Mouse (Mus musculus): ENCODE results near the gene Rad9b. TPM values are rescaled to one million over a fixed set of nuclear protein-coding genes. Genes with fewer than 3 reads are reported as not detected.

Rad9b gene
- polyA plus RNA-seq, 1 experiment = not detected

GRCm38 (mm10) chr5:122377101-122377833 lies 23.2 kb upstream of the Rad9b start:
- H3K27ac ChIP-seq (ENCODE audit: insufficient read depth, low read depth, low read length) = no peak overlapping the region
- no peaks in the 10 kb centered on the region; the same call in 1 of the 2 replicates for H3K4me1 ChIP-seq (ENCODE audit: control insufficient read depth, insufficient read depth, low read length)
- H3K4me3 ChIP-seq (ENCODE audit: insufficient read depth, low read depth, low read length) = no peak overlapping the region
- WGBS = 92% methylated on average over 4 of the region's 4 CpGs
- no peak for TF ChIP-seq POLR2A (IDR thresholded peaks at IDR 0.05; ENCODE audit: insufficient read depth, low read depth, low read length)
- no peak for TF ChIP-seq CTCF (IDR thresholded peaks at IDR 0.05; ENCODE audit: insufficient read depth, low read depth, low read length)

GRCm38 (mm10) chr5:122372878-122373277 lies 18.8 kb upstream of the Rad9b start:
- Histone ChIP-seq H3K4me1 (ENCODE audit: control insufficient read depth, insufficient read depth, low read length) (peaks cover 2% of the 10 kb centered on the region; the same call in 1 of the 2 replicates), H3K27ac (ENCODE audit: insufficient read depth, low read depth, low read length) (no peak overlapping the region), H3K4me3 (ENCODE audit: insufficient read depth, low read depth, low read length) (peak overlapping the region; percentile 92)
- WGBS = 4% methylated on average over 5 of the region's 5 CpGs
- TF ChIP-seq CTCF (IDR thresholded peaks at IDR 0.05; ENCODE audit: insufficient read depth, low read depth, low read length) (no peak), POLR2A (IDR thresholded peaks at IDR 0.05; ENCODE audit: insufficient read depth, low read depth, low read length) (no peak)

- TF ChIP-seq POLR2A (IDR thresholded peaks at IDR 0.05; ENCODE audit: insufficient read depth, low read depth, low read length) = peak; percentile 57; the same call in 1 of the 2 replicates
- TF ChIP-seq CTCF (IDR thresholded peaks at IDR 0.05; ENCODE audit: insufficient read depth, low read depth, low read length) = no peak
- Histone ChIP-seq H3K4me3 (ENCODE audit: insufficient read depth, low read depth, low read length) (peak within 1 kb of the TSS; percentile 92), H3K4me1 (ENCODE audit: control insufficient read depth, insufficient read depth, low read length) (peaks cover 2% of the 10 kb centered on the region; the same call in 1 of the 2 replicates), H3K27ac (ENCODE audit: insufficient read depth, low read depth, low read length) (peak within 1 kb of the TSS; percentile 79)
- under 1% methylated on average over 53 of the region's 53 CpGs for WGBS
Observed at GRCm38 (mm10) chr5:122372192-122372769, 18.2 kb upstream of the Rad9b start, which contains the start of gene Fam216a. Gene Fam216a, minus strand, starts transcription at chr5:122372364.

GRCm38 (mm10) chr5:122371591-122372191 lies 17.7 kb upstream of the Rad9b start, which contains the start of gene Gpn3:
Gene Gpn3, plus strand, starts transcription at chr5:122371876.
- no peak for TF ChIP-seq CTCF (IDR thresholded peaks at IDR 0.05; ENCODE audit: insufficient read depth, low read depth, low read length)
- no peak for TF ChIP-seq POLR2A (IDR thresholded peaks at IDR 0.05; ENCODE audit: insufficient read depth, low read depth, low read length)
- H3K27ac ChIP-seq (ENCODE audit: insufficient read depth, low read depth, low read length) = peak within 1 kb of the TSS; percentile 79
- peaks cover 2% of the 10 kb centered on the region; the same call in 1 of the 2 replicates for H3K4me1 ChIP-seq (ENCODE audit: control insufficient read depth, insufficient read depth, low read length)
- under 1% methylated on average over 31 of the region's 46 CpGs for WGBS
- peak within 1 kb of the TSS; percentile 92 for H3K4me3 ChIP-seq (ENCODE audit: insufficient read depth, low read depth, low read length)

GRCm38 (mm10) chr5:122354492-122355067 lies 547 bp upstream of the Rad9b start:
- TF ChIP-seq POLR2A (IDR thresholded peaks at IDR 0.05; ENCODE audit: insufficient read depth, low read depth, low read length) = no peak
- TF ChIP-seq CTCF (IDR thresholded peaks at IDR 0.05; ENCODE audit: insufficient read depth, low read depth, low read length) = no peak
- Histone ChIP-seq H3K4me3 (ENCODE audit: insufficient read depth, low read depth, low read length) (peak overlapping the region; percentile 73), H3K4me1 (ENCODE audit: control insufficient read depth, insufficient read depth, low read length) (peaks cover 5% of the 10 kb centered on the region), H3K27ac (ENCODE audit: insufficient read depth, low read depth, low read length) (peak overlapping the region; percentile 63)
- under 1% methylated on average over 57 of the region's 57 CpGs for WGBS

- H3K27ac ChIP-seq (ENCODE audit: insufficient read depth, low read depth, low read length) = no peak overlapping the region
- TF ChIP-seq POLR2A (IDR thresholded peaks at IDR 0.05; ENCODE audit: insufficient read depth, low read depth, low read length) (no peak), CTCF (IDR thresholded peaks at IDR 0.05; ENCODE audit: insufficient read depth, low read depth, low read length) (no peak)
- WGBS = 68% methylated on average over 4 of the region's 4 CpGs
Observed at GRCm38 (mm10) chr5:122345777-122346176, 8.3 kb downstream of the Rad9b start.

GRCm38 (mm10) chr5:122344260-122344659 lies 9.8 kb downstream of the Rad9b start:
- no peak overlapping the region for H3K27ac ChIP-seq (ENCODE audit: insufficient read depth, low read depth, low read length)
- peak; percentile 43 for TF ChIP-seq CTCF (IDR thresholded peaks at IDR 0.05; ENCODE audit: insufficient read depth, low read depth, low read length)
- no peak for TF ChIP-seq POLR2A (IDR thresholded peaks at IDR 0.05; ENCODE audit: insufficient read depth, low read depth, low read length)
- no peak overlapping the region for H3K4me3 ChIP-seq (ENCODE audit: insufficient read depth, low read depth, low read length)
- 8% methylated on average over 5 of the region's 5 CpGs for WGBS
- no peaks in the 10 kb centered on the region for H3K4me1 ChIP-seq (ENCODE audit: control insufficient read depth, insufficient read depth, low read length)

More at GRCm38 (mm10) chr5:122345777-122346176, 8.3 kb downstream of the Rad9b start:
- no peaks in the 10 kb centered on the region for H3K4me1 ChIP-seq (ENCODE audit: control insufficient read depth, insufficient read depth, low read length)
- H3K4me3 ChIP-seq (ENCODE audit: insufficient read depth, low read depth, low read length) = no peak overlapping the region

GRCm38 (mm10) chr5:122343768-122344167 lies 10.3 kb downstream of the Rad9b start:
- no peak for TF ChIP-seq POLR2A (IDR thresholded peaks at IDR 0.05; ENCODE audit: insufficient read depth, low read depth, low read length)
- no peak for TF ChIP-seq CTCF (IDR thresholded peaks at IDR 0.05; ENCODE audit: insufficient read depth, low read depth, low read length)
- Histone ChIP-seq H3K4me3 (ENCODE audit: insufficient read depth, low read depth, low read length) (no peak overlapping the region), H3K27ac (ENCODE audit: insufficient read depth, low read depth, low read length) (no peak overlapping the region), H3K4me1 (ENCODE audit: control insufficient read depth, insufficient read depth, low read length) (no peaks in the 10 kb centered on the region)
- whole genome bisulfite sequencing = 55% methylated on average over 7 of the region's 7 CpGs
